Mouse (Mus musculus): ENCODE results near the gene Phf21a. TPM values are rescaled to one million over a fixed set of nuclear protein-coding genes. Genes with fewer than 3 reads are reported as not detected.

The Phf21a gene
- polyA plus RNA-seq, 1 experiment = 7.1 TPM

- no peak for TF ChIP-seq GATA1 (IDR thresholded peaks at IDR 0.05; ENCODE audit: low read length)
Measured at GRCm38 (mm10) chr2:92065938-92066337, 27.0 kb upstream of the Phf21a start.

- TF ChIP-seq GATA1 (IDR thresholded peaks at IDR 0.05; ENCODE audit: low read length) = no peak
Measured at GRCm38 (mm10) chr2:92066899-92067298, 26.0 kb upstream of the Phf21a start.

GRCm38 (mm10) chr2:92067600-92067999, 25.3 kb upstream of the Phf21a start:
- TF ChIP-seq GATA1 (IDR thresholded peaks at IDR 0.05; ENCODE audit: low read length) = no peak

- TF ChIP-seq GATA1 (IDR thresholded peaks at IDR 0.05; ENCODE audit: low read length) = no peak
Measured at GRCm38 (mm10) chr2:92069630-92070029, 23.3 kb upstream of the Phf21a start.

- no peak for TF ChIP-seq GATA1 (IDR thresholded peaks at IDR 0.05; ENCODE audit: low read length)
Measured at GRCm38 (mm10) chr2:92071143-92071542, 21.8 kb upstream of the Phf21a start.

- TF ChIP-seq GATA1 (IDR thresholded peaks at IDR 0.05; ENCODE audit: low read length) = no peak
Measured at GRCm38 (mm10) chr2:92076086-92076692, 16.7 kb upstream of the Phf21a start.

- TF ChIP-seq GATA1 (IDR thresholded peaks at IDR 0.05; ENCODE audit: low read length) = no peak
Measured at GRCm38 (mm10) chr2:92082196-92082595, 10.7 kb upstream of the Phf21a start.

GRCm38 (mm10) chr2:92085721-92086120, 7.2 kb upstream of the Phf21a start:
- TF ChIP-seq GATA1 (IDR thresholded peaks at IDR 0.05; ENCODE audit: low read length) = no peak

GRCm38 (mm10) chr2:92087065-92087464, 5.9 kb upstream of the Phf21a start:
- no peak for TF ChIP-seq GATA1 (IDR thresholded peaks at IDR 0.05; ENCODE audit: low read length)

- TF ChIP-seq GATA1 (IDR thresholded peaks at IDR 0.05; ENCODE audit: low read length) = no peak
Measured at GRCm38 (mm10) chr2:92089782-92090181, 3.1 kb upstream of the Phf21a start.

GRCm38 (mm10) chr2:92094078-92094477, 1.2 kb downstream of the Phf21a start:
- TF ChIP-seq GATA1 (IDR thresholded peaks at IDR 0.05; ENCODE audit: low read length) = no peak

- TF ChIP-seq GATA1 (IDR thresholded peaks at IDR 0.05; ENCODE audit: low read length) = no peak
Measured at GRCm38 (mm10) chr2:92100768-92101167, 7.9 kb downstream of the Phf21a start.

- no peak for TF ChIP-seq GATA1 (IDR thresholded peaks at IDR 0.05; ENCODE audit: low read length)
Measured at GRCm38 (mm10) chr2:92124523-92124922, 31.6 kb downstream of the Phf21a start.

GRCm38 (mm10) chr2:92125330-92125729, 32.4 kb downstream of the Phf21a start:
- TF ChIP-seq GATA1 (IDR thresholded peaks at IDR 0.05; ENCODE audit: low read length) = no peak

- TF ChIP-seq GATA1 (IDR thresholded peaks at IDR 0.05; ENCODE audit: low read length) = no peak
Measured at GRCm38 (mm10) chr2:92130071-92130470, 37.2 kb downstream of the Phf21a start.

GRCm38 (mm10) chr2:92138736-92139135, 45.8 kb downstream of the Phf21a start:
- no peak for TF ChIP-seq GATA1 (IDR thresholded peaks at IDR 0.05; ENCODE audit: low read length)

- no peak for TF ChIP-seq GATA1 (IDR thresholded peaks at IDR 0.05; ENCODE audit: low read length)
Measured at GRCm38 (mm10) chr2:92139365-92139764, 46.4 kb downstream of the Phf21a start.

- no peak for TF ChIP-seq GATA1 (IDR thresholded peaks at IDR 0.05; ENCODE audit: low read length)
Measured at GRCm38 (mm10) chr2:92140383-92140782, 47.5 kb downstream of the Phf21a start.
